Mouse (Mus musculus) adrenal gland, postnatal 25 days (tissue): Measurements from ENCODE around the gene Smap2. TPM values are rescaled to one million over a fixed set of nuclear protein-coding genes. Genes with fewer than 3 reads are reported as not detected.
A peak's percentile ranks its signal among the peaks of the same experiment; 100 is the strongest.

Experiments
- DNase-seq: peaks from one replicate; pipeline ENCODE4 v3.0.0; 2021; ENCODE audit warnings: mixed read lengths
- microRNA-seq, 2 experiments: library from miRNA; unstranded; fragments of <30 nt; microRNA quantifications; one replicate each; pipeline ENCODE4 v1.2.0; 2021
- total RNA-seq: library from RNA; stranded (reverse); gene quantifications from 2 replicates; pipeline ENCODE4 v1.2.3, GENCODE M21; 2021

The Smap2 gene
- total RNA-seq, 1 experiment from 2014 or later: 35.7 TPM

DNA sequence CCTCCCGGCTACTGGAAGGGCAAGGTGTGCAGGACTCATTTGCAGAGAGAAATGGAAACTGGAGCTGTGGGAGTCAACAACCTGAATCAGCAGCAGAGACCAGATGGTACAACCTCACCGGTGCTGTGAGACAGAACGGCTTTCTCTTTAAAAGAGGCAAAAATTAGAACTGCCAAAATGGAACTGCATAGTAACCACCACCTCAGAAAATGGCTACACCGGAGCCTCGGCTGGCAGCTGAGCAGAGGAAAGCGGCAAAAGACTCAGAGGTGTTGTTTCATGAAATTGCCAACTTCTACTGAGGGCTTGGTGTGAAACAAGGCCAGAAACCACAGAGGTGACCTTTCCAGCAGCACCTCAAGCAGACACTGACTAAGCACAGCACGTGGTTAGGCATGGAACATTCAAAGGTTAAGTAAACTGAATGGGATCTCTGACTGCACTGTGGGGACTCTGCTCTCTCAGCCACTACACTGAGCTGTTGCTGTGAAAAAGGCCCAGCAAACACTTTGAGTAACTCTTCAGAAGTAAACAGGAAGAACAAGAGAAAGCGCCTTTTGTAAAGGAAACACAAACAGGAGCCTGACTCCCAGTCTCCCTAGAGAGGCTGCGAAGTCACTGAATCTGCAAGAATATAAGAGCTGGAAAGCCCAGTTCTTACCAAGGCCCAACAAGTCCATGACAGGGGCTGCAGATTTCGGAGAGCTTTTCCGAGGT, 42.2 kb downstream of the Smap2 start:
- DNase-seq: peak; percentile 5

DNA sequence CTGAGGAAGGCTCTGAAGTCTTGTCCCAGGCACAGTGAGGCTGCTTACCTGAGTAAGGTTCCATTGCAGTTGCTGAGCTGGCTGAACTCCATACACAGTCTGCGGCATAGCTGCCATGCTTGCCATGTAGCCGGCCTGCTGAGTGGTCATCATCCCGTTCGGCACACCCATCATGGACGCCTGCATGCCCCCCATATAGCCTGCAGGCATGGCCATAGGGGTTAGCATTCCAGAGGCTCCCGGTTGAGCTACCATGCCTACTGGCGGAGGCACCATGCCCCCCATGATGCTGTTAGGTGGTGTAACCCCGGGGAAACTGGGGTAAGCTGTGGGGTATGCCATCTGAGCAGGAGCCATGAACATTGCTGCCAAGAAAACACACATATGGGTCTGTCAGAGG, 45.2 kb downstream of the Smap2 start:
- DNase-seq: no peak

DNA sequence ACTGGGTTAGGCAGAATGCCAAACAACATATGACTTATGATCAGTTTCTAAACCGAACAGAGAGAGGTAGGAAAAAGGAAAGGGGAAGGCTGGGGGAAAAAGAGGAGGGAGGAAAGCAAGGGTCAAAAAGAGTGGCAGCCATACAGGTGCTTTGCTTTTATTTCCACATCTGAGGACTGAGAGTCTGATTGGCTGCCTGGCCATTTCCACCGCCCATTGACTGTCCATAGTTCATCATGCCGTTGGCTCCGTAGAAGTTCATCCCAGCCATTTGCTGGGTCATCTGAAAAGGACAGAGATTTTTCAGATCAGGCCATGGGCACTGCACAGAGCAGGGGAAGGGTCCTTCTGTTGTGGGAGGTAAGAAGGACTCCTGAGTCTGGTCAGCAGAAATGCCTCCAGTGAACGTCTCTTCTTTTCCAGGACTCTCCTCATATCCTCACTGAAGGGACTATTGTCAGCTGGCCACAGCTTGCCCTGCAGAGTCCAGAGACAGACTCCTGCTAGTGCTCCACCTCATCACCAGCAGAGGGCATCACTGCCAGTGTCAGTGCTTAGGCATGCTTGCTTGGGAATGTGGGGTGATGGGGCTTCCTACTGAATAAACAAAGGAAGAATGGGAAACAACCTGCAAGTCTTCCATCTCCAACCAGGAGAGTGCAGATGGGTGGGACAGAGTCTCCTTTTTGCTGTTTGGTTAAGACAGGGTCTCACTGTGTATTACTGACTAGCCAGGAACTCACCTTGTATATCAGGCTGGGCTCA, 47.5 kb downstream of the Smap2 start:
- peak; percentile 32 for DNase-seq

DNA sequence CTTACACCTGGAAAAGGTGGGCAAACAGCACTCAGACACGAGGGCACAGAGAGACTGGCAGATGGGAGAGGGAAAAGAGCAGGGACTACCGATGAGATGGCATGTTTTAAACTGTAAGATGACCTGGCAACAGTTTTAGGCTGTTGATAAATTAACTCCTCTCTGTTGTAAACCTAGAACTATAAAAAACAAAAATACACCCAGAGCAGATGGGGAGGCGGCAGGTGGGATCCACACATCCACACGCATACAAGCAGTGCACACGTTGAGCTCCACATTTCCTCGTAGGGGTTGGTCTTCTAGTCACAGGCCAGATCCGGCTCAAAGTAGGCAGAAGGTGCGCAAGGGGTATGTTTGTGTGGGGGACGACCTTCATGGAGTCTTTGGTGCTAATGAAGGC, 48.6 kb downstream of the Smap2 start:
- DNase-seq: no peak

DNA sequence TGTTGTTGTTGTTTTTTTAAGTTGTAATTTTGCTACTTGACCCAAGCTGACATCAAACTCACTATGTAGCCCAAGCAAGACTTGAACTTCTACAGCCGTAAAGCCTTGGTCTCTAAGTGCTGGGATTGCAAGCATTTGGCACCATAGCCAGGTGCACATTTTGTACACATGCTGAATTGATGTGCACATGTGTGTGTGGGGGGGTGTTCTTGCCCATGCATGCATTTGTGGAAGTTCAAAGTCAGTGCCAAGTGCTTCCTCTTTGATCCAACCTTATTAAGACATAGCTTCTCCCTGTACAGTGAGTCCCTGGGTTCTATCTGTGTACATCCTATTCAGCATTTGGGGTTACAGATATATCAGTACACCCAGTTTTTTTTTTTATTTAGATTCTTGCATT, 61.5 kb downstream of the Smap2 start:
- no peak for DNase-seq

DNA sequence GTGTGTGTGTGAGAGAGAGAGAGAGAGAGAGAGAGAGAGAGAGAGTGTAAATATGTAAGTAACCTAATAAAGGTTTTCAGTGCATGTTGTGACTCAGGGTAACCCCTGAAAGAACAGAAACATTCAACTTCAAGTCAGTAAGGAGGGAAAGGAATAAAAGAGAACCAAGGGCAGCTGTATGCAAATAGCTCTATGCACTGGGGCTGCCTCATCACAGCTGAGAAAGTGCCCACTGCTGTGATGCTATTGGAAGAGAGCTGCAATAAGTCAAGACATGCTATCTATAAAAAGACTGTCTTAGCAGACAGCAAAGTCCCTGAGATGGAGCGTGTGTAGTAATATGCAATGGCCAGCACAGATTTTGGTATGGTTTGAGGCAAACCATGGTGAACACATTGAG, 63.4 kb downstream of the Smap2 start:
- no peak for DNase-seq

DNA sequence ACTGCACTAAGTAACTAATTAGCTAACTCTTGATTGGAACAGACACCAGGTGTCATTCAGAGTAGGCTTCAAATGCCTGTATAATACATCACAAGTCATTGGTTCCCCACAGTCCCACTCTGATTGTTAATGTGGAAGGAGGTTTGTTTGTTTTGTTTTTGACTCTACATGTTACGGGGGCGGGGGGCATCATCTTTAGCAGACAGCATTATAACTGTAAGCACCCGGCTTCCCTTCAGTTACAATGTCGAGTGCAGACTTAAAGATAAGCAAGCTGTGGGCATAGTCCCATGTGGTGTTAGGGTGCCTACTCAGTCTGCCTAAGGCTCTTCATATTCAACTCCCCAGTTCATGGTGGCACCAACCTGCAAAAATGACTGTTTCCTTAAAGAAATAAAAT, 64.0 kb downstream of the Smap2 start:
- no peak for DNase-seq

DNA sequence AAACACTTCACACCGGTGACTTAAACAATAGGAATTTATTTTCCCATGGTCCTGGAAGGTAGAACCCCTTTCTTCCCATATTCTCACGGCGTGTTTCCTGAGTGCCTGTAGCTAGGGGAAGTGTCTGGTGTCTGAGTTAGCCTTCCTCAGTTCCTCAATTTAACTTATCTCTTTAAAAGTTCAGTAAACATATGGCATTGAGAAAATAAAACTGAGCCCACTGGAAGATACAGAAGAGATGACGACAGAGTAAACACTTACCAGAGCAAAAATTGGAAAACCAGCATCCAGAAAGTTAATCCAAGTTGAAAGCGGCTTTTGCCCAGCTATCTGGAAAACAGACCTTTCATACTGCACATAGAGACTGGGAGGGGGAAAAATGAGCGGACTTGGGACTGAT, 64.9 kb downstream of the Smap2 start:
- DNase-seq: no peak

DNA sequence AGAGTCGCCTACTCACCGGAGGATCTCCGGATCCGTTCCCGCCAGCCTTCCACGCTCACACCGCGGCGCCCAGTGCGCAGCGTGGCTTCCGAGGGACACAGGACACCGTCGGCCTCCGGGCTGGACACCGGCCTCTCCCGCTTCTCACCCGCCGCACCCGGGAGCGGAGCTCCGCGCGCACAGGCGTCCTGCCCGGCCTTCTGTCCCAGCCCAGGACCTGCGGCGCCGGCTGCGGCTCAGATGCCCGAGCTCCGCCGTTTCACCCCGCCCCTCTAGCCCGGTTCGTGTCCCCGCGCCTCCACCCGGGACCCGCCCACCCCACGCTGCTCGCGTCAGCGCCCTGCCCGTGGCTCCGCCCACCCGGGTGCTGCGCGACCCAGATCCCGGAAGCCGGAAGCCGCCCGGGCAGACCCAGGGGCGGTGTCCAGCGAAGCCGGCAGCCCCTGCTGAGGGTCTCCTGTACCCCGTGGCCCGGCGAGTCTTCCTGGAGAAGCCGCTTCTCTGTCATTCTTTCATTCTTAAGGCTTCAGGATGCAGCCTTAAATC, 65.5 kb downstream of the Smap2 start, which contains the start of gene Zfp69:
Zfp69 (minus strand) TSS at position 272 of the 546 bp plus-strand sequence.
- DNase-seq: peak; percentile 94

DNA sequence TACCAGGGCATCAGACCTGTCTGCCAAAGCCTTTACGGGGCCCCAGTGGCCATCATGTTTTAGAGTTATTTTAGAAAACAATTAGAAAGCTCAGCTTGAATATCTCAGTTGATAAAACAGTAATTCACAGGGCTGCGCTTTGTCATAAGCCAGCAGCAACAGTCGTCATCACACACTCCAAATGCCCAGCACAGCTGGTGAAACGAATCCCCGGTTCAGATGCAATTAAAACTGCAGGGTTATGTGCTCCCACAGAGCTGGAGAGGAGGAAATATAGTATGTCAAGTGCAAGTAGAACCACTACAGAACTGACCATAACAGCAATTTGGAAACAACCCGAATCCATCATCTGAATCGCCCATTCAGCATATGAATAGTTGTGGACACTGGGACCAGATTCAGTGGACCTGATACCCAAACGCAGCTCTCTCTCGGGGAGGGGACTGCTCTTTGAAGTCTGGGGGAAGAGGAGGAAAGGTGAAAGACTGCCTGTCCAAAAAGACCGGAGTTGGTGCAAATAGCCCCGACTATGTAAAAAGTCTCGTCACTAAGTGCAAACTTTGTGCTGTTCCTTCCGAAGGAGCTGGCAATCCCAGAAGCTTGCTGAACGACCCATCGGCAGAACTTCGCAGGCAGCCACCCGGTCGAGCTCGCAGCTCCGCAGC, 66.2 kb downstream of the Smap2 start:
- DNase-seq: no peak

DNA sequence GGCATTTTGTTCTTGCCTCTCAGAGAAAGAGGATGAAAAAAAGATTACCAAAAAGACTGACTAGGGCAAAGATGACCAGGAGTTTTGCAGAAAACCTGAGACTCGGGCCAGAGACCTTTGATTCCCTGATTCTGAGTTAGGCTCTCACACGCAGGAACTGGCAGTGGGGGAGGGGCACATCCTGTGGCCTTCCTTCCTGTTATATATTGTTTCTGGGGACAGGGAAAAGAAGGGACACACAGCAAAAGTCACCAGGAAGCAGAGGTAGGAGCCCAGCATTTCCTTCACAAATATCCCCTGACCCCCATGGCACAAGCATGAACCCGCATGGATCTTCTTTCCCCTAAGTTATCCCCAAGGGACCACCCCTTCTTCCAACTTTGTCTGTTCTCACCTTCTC, 68.1 kb downstream of the Smap2 start:
- peak; percentile 29 for DNase-seq

DNA sequence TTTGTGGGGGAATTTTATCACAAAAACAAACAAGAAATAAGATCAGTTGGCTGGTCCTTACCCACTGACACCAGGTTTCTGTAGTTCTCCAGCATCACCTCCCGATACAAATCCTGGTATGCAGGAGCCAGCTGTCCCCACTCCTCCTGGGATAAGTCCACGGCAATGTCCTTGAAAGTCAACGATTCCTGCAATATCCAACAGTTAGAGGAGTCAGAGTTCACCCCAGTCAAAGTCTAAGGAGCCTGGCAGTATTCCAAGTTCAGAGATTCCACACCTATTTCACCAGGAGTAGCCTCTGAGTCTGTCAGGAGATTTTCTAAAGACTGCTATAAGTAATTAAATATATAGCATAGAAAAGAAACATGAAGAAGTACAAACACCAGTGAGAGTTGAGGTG, 82.0 kb downstream of the Smap2 start:
- no peak for DNase-seq

DNA sequence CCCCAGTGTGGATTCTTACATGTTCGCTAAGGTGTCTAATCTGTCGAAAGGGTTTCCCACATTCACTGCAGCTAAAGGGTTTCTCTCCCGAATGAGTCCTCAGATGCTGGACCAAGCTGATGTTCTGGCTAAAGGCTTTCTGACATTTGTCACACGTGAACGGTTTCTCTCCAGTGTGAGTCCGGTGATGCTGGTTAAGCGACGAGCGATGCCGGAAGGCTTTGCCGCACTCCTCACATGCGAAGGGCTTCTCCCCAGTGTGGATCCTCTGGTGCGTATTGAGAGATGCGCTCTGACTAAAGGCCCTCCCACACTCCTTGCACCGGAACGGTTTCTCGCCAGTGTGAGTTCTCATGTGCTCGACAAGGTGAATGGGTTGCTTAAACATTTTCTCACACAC, 86.3 kb downstream of the Smap2 start:
- no peak for DNase-seq

DNA sequence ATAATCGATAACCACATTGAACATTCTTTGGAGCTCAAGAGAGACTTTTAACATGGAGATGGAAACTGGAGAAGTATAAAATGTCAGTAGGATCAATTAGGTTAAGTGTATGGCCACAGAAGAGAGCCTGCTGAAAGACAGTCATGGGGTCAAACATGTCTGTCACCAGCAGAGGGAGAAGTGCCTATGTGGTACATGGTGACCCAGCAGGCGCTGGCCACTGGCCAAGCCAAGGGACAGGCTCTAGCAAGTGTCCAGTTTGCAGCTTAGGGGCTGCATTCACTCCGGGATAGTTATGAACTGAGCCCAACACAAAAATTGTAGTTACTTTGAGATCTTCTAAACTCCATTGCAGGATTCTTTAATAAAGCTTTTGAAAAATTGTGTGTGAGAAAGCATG, 88.4 kb downstream of the Smap2 start:
- peak; percentile 48 for DNase-seq

DNA sequence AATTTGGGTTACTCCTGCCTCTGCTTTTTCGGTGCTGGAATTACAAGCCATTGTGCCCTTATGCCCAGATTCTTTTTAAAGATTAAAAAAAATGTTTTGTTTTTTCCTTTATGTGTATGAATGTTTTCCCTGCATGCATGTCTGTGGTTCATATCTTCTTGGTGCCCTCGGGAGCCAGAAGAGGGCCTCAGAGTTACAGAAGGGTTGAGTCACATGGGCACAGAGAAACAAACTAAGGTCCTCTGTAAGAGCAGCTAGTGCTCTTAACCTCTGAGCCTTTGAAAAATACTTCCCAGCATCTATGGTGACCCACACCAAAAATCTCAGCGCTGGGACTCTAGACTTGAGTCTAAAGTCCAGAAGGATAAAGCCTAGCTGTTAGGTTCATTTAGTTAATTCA, 91.7 kb downstream of the Smap2 start:
- no peak for DNase-seq

DNA sequence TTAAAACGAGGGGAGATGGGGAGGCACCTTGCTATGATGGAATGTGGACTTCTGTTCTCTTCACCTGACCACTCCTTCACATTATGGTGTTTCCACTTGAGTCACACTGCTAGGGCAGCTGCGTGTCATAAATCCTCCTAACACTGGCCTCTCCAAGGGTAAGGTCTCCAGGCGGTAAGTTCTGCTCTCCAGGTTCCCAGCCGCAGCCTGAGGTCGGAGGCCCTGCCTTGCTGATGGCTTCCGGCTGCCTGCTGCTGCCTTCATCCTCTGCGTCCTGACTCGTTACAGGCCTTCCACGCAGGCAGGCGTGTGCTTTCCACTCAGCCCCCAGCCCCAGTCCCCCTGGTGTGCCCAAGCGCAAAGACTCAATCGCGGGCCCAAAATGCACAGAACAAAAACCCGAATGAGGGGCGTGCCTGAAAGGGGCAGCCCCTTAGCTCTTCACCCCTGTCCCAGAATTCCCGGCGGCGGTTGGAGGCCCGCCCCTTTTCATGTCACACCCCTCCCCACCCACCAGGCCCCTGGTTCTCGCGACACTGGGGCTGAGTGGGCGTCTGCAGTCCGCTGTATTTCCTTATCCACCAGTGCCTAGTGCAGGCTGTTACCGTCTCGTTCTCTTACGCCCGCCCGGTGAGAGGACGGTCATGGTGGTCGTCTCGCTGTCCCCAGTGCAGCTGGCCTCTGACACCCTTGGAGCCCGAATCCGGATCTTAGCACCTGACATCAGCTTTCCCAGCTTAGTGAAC, 92.3 kb downstream of the Smap2 start, which contains the start of gene Exo5:
Exo5 (minus strand) TSS at position 464 of the 746 bp plus-strand sequence.
- peak; percentile 90 for DNase-seq

DNA sequence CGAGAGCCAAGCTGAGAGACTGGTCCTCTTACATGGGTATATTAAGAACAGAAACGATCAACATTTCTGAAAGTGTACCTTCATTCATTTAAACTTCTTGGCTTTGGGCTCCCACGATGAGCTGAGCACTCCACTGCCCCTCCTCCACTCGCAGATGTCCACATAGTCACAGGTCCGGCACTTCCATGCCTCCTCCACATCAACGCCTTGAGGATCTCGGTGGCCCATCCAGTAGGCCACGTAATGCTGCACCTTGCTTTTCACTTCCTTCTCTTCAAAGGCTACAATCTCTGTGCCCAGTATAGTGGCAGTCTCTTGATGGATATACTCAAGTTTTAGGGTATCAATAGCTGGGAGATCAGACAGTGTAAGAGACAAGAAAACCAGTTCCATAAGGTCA, 95.6 kb downstream of the Smap2 start:
- DNase-seq: no peak

Small RNAs within 50 kb of the gene (microRNA-seq; reads per million reads assigned to microRNA genes)
- gene Mir7015: 0 reads per million in 2 experiments

Other genes starting within 250 kb of the Smap2 start
- gene Nfyc, start 185.7 kb downstream of the Smap2 start, total RNA-seq: 62.8 and 68.9 TPM in 2 replicates
- 6.4 and 11.1 TPM in 2 replicates for gene Rims3, start 162.4 kb downstream of the Smap2 start, total RNA-seq
- gene Exo5, start 92.2 kb downstream of the Smap2 start, total RNA-seq: 11.6 and 12.9 TPM in 2 replicates
- gene Zfp69, start 65.5 kb downstream of the Smap2 start, total RNA-seq: 3.4 and 4.9 TPM in 2 replicates
- gene Col9a2, start 22.1 kb upstream of the Smap2 start, total RNA-seq: 0.46 and 0.71 TPM in 2 replicates
- gene Zmpste24, start 81.0 kb upstream of the Smap2 start, total RNA-seq: 46.9 and 52.1 TPM in 2 replicates
- not detected in 2 replicates for gene Tmco2, start 92.0 kb upstream of the Smap2 start, total RNA-seq
- 15.3 and 17.8 TPM in 2 replicates for gene Rlf, start 197.8 kb upstream of the Smap2 start, total RNA-seq